Mouse (Mus musculus) megakaryocyte, adult 5-6 weeks (primary cell): ENCODE results near the gene Lcn12. TPM values are rescaled to one million over a fixed set of nuclear protein-coding genes. Genes with fewer than 3 reads are reported as not detected.

Source experiments
- ATAC-seq: 2 replicates; pipeline ENCODE4 v1.8.0; 2016; ENCODE audit warnings: mild to moderate bottlenecking, inconsistent platforms; ENCODE audit not compliant: poor library complexity, severe bottlenecking
- total RNA-seq, 2 experiments: library from RNA; stranded (forward) in 1 of 2; stranded (reverse) in 1 of 2; fragments of 153-499, 151-499 nt in 1 of 2; fragments of 221-1000, 200-1000 nt in 1 of 2; gene quantifications; 2 replicates each; pipeline versions ENCODE4 v1.2.3 to v1.2.4; 2015 to 2017

Gene Lcn12
- total RNA-seq, 2 experiments from 2014 or later = not detected

- ATAC-seq = no peak
These were observed 4.3 kb upstream of the Lcn12 start for GRCm38 (mm10) chr2:25497846-25498575.

GRCm38 (mm10) chr2:25496462-25496861 lies 2.8 kb upstream of the Lcn12 start:
- ATAC-seq = no peak

- no peak for ATAC-seq
These were observed 723 bp downstream of the Lcn12 start for GRCm38 (mm10) chr2:25492988-25493387.

DNA sequence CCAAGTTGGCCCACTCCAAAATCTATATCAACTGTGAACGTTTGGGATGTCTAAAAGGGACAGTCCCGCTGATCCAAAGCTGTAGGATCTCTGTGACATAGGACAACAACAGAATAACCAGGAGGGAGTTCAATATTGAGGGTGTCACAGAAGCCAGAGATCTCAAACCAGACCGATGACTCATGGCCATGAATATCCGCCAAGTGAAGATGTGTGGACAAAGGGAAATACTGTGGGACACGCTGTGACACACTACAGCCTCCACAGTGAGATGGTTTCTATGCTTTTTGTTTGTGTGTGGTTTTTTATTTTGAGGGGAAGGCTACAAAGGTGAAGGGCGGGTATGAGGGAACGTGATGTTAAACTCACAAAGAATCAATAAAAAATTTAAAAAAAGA lies 5.0 kb downstream of the Lcn12 start:
- no peak for ATAC-seq

- ATAC-seq = no peak
These were observed 5.6 kb downstream of the Lcn12 start for GRCm38 (mm10) chr2:25487965-25488670.

DNA sequence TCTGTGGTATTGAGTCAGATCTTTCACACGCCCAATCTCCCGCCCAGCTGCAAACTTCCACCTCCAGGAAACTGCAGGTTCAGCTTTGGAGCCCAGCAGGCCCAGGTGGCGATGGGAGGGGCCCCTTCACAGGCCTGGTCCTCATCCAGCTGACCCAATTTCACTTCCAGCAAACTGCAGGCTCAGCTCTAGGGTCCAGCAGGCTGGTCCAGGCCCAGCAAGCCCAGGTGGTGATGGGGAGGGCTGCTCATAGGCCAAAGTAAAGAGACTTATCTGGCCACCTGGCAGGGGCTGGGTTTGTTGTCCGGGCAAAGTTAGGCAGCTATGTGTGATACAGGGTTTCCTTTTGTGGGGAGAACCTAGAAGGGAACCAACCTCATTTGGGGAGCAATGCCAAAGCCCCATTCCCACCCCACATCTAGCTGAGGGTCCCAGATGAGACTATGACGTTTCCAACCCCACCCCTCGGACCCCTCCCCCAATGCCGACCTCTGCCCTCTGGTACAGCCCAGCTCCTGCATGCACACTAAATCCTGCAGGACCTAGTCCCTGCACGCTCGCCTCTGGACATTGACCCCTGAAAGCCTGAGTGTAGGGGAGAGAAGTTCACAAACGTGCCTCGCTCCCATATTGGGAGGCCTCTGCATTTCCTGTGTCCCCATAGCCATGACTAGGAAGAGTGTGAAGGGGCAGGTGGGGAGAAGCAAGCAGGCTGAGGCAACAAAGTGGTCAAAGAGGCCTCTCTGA lies 8.6 kb downstream of the Lcn12 start:
- no peak for ATAC-seq

DNA sequence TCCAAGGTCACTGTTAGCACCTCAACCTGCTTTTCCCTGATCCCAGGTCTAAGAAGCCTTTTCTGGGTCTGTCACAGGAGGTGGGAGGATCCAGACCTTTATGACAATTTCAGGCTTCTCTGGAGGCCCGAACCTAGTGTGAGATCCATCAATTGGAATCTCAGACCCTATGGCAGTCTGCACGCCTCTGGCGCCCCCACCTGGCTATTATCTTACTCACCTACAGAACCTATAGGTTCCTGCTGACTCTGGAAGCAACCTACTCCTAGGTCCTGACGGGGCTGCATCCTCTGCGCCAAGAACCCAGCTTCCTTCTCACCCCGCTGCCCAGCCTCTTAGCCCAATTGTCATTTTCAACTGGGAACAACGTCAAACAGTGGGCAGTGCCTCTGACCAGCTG lies 10.7 kb downstream of the Lcn12 start:
- ATAC-seq = peak; percentile 89

- no peak for ATAC-seq
These were observed 13.2 kb downstream of the Lcn12 start for GRCm38 (mm10) chr2:25480541-25480940.

GRCm38 (mm10) chr2:25479551-25480311 lies 14.0 kb downstream of the Lcn12 start:
- no peak for ATAC-seq

DNA sequence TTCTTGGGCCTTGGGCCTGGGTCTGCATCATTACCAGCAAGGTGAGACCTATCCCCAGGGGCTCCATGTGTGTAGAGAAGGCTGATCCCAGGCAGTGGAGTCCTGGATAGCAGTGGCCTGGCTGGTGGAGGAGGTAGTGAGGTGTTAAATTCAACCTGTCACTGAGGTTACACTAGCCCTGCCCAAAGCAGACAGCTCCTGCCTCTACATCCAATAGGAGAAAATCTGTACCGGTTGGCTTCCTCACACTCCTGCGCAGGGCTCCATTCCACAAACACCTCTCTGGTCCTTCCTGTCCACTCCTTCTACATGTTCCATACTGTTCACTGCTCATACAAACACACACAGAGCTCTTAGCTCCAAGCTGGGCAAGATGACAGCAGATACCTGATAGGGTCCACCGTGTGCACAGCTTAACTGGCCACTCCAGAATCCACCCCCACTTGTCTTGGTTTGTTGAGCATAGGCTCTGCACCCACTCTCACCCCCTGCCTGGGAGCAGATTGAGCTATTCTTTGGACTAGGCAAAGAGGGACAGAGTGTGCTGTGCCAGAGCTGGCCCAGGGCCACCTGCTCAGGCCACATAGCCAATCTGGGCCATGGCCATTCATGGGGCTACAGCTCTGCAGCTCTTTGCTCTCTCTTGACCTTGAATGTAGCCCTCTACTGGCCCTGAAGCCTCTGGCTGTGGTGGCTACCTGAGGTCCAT lies 15.6 kb downstream of the Lcn12 start:
- ATAC-seq = no peak

- no peak for ATAC-seq
These were observed 16.2 kb downstream of the Lcn12 start for GRCm38 (mm10) chr2:25477541-25477940.

DNA sequence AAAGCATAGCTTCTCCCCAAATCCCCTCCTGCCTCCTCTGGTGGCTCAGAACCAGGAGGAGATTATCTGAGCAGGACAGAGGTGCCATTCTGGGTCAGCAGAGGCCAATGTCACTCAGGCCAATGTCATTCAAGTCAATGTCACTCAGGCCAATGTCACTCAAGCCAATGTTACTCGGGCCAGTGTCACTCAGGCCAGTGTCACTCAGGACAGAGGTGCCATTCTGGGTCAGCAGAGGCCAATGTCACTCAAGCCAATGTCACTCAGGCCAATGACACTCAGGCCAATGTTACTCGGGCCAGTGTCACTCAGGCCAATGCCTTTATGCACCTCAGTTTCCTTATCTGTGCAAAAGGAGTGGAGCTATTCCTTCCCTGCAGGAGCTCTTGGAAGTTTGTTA lies 21.2 kb downstream of the Lcn12 start:
- no peak for ATAC-seq

DNA sequence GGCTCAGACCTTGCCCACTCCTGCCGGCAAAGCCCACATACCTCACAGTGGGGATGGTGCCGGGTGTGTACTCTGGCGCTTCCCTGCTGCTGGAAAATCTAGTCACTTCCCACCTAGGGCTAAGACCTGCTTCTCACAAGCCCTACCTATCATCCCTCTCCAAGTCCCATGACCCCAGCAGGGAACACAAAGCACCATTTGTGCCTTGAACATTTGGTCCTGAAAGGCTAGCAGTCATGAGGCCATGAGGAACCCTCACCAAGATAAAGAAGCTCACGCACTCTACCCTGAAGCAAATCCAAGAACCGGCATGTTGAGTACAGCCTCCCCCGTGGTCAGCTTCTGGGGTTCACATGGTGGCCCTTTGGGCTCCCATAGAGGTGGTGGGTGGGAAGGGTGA lies 23.7 kb downstream of the Lcn12 start, which contains the start of gene Ptgds:
TSS of gene Ptgds (minus strand) at position 78 of the 400 bp plus-strand sequence.
- ATAC-seq = no peak

GRCm38 (mm10) chr2:25468962-25469915 lies 24.5 kb downstream of the Lcn12 start:
- ATAC-seq = no peak

DNA sequence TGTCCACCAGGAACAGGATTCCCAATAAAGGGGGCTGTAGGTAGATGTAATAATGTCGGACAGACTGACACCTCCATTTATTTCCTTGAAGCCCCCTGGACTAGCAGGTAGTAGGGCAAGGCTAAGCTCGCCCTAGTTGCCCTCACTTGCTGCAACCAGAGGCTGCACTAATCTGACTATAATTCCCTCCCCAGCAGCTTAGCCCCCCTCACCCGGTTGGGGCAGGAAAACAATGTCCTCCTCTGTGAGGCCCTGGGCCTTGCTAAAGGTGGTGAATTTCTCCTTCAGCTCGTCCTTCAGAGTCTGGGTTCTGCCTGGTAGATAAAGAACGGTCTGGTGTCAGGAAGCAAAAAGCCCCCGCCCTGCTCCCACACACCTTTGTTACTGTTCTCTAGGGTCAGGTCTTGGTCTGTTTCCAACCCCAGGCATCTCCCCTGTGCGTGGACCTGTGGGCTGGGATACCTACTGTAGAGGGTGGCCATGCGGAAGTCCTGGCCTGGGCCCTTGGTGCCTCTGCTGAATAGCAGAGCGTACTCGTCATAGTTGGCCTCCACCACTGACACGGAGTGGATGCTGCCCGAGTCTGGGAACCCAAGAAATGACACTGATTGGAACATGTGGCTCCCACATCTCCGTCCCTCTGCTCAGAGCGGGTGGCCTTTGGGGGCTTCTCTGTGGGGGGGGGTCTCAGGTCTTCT lies 26.0 kb downstream of the Lcn12 start:
- ATAC-seq = no peak

- ATAC-seq = peak; percentile 83
These were observed 27.7 kb downstream of the Lcn12 start for GRCm38 (mm10) chr2:25465816-25466635.

GRCm38 (mm10) chr2:25465256-25465655 lies 28.5 kb downstream of the Lcn12 start:
- ATAC-seq = no peak

GRCm38 (mm10) chr2:25463630-25464029 lies 30.1 kb downstream of the Lcn12 start:
- no peak for ATAC-seq
